In the genomic region with DNA sequence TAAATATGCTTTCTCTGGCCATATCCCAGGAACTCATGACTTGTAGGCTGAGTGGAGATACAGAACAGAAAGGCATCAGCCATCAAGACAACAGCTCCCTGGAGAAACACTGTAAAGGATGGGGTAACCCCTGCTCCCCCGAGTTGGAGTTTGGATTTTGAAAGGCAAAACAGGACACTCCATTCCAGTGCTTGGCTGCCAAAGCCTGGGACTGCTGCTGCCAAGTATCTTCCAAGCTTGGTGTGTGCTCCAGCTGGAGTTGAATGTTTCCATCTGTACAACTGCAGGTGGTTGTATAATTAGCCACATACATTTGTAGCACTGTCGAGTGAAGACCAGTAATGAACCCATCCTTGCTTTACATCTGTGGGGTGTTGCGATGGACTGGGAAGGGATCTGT, we compare ENCODE assay signal across 7 mouse cellular contexts.
DNase-seq lines count a peak whose midpoint lies in the region; ATAC-seq and TF ChIP-seq lines count a peak whose summit lies in the region.

No protein-coding gene starts in this region.

- no peak for TF ChIP-seq CTCF in stomach, postnatal 0 days (IDR thresholded peaks at IDR 0.05; ENCODE audit: low read depth)
- no peak for TF ChIP-seq CTCF in lung, postnatal 0 days (IDR thresholded peaks at IDR 0.05)

- 67% methylated on average over 3 of the region's 3 CpGs for WGBS in stomach, embryonic 14.5 days
- 52% methylated on average over 3 of the region's 3 CpGs for WGBS in stomach, postnatal 0 days
- 53% methylated on average over 3 of the region's 3 CpGs for WGBS in lung, postnatal 0 days

- no peaks in the 10 kb centered on the region for H3K36me3 ChIP-seq in stomach, embryonic 14.5 days (ENCODE audit: control insufficient read depth, insufficient read depth, low read length)
- H3K36me3 ChIP-seq in stomach, postnatal 0 days (ENCODE audit: control insufficient read depth, insufficient read depth, low read length): no peaks in the 10 kb centered on the region
- no peaks in the 10 kb centered on the region for H3K36me3 ChIP-seq in lung, postnatal 0 days (ENCODE audit: insufficient read depth, low read length)

- no peaks in the 10 kb centered on the region for H3K4me1 ChIP-seq in stomach, embryonic 14.5 days (ENCODE audit: control insufficient read depth, insufficient read depth, low read length)
- no peaks in the 10 kb centered on the region for H3K4me1 ChIP-seq in stomach, postnatal 0 days (replicated peaks; ENCODE audit: control insufficient read depth, insufficient read depth)
- no peaks in the 10 kb centered on the region for H3K4me1 ChIP-seq in lung, postnatal 0 days (ENCODE audit: insufficient read depth, low read depth, low read length)

- DNase-seq in stomach, postnatal 0 days (ENCODE audit: low spot score): no peak
- DNase-seq in frontal cortex, adult 2 months (ENCODE audit: extremely low spot score in 1 of 2, low spot score in 1 of 2): peak; percentile 66 to 70
- peak; percentile 41 to 50 for DNase-seq in kidney, postnatal 4 days
- DNase-seq in lung, postnatal 0 days (ENCODE audit: low spot score): peak; percentile 69
- DNase-seq in retina, embryonic 14.5 days (ENCODE audit: low spot score): no peak

- no peaks in the 10 kb centered on the region for H3K27me3 ChIP-seq in stomach, embryonic 14.5 days (ENCODE audit: control insufficient read depth, insufficient read depth, low read length)
- H3K27me3 ChIP-seq in stomach, postnatal 0 days (ENCODE audit: control insufficient read depth, insufficient read depth, low read length): no peaks in the 10 kb centered on the region
- no peaks in the 10 kb centered on the region for H3K27me3 ChIP-seq in lung, postnatal 0 days (replicated peaks; ENCODE audit: insufficient read depth, low read length)

- H3K4me2 ChIP-seq in stomach, embryonic 14.5 days (replicated peaks; ENCODE audit: low read depth, low read length): no peak overlapping the region
- no peak overlapping the region for H3K4me2 ChIP-seq in stomach, postnatal 0 days (replicated peaks; ENCODE audit: low read depth)
- H3K4me2 ChIP-seq in lung, postnatal 0 days (replicated peaks; ENCODE audit: low read depth, low read length): no peak overlapping the region

- H3K4me3 ChIP-seq in stomach, embryonic 14.5 days (ENCODE audit: low read depth, low read length): no peak overlapping the region
- no peak overlapping the region for H3K4me3 ChIP-seq in stomach, postnatal 0 days (ENCODE audit: low read depth, low read length)
- H3K4me3 ChIP-seq in lung, postnatal 0 days (ENCODE audit: low read depth, low read length): no peak overlapping the region

- H3K9ac ChIP-seq in stomach, embryonic 14.5 days (replicated peaks; ENCODE audit: low read depth, low read length): no peak overlapping the region
- no peak overlapping the region for H3K9ac ChIP-seq in stomach, postnatal 0 days (ENCODE audit: low read length)
- H3K9ac ChIP-seq in lung, postnatal 0 days (replicated peaks; ENCODE audit: low read depth): no peak overlapping the region

- H3K27ac ChIP-seq in stomach, embryonic 14.5 days (ENCODE audit: low read length): no peak overlapping the region
- H3K27ac ChIP-seq in stomach, postnatal 0 days (replicated peaks): no peak overlapping the region
- H3K27ac ChIP-seq in lung, postnatal 0 days (ENCODE audit: low read length): no peak overlapping the region

- ATAC-seq in stomach, embryonic 14.5 days (ENCODE audit: insufficient number of reproducible peaks, insufficient read depth, low FRiP score, low read depth): peak; percentile 18; the same call in 1 of the 2 replicates
- no peak for ATAC-seq in stomach, postnatal 0 days (ENCODE audit: low FRiP score, low TSS enrichment)
- ATAC-seq in lung, postnatal 0 days: peak; percentile 82
- ATAC-seq in megakaryocyte progenitor cell, adult 5-6 weeks (replicated peaks; ENCODE audit: poor library complexity): no peak

- H3K9me3 ChIP-seq in stomach, embryonic 14.5 days (ENCODE audit: control insufficient read depth, low read depth, low read length): no peaks in the 10 kb centered on the region
- no peaks in the 10 kb centered on the region for H3K9me3 ChIP-seq in stomach, postnatal 0 days (ENCODE audit: control insufficient read depth, low read length)
- no peaks in the 10 kb centered on the region for H3K9me3 ChIP-seq in lung, postnatal 0 days (ENCODE audit: low read length)

- no peak for TF ChIP-seq EP300 in stomach, postnatal 0 days (optimal IDR thresholded peaks at IDR 0.05)
- no peak; the same call in 1 of the 2 replicates for TF ChIP-seq EP300 in lung, postnatal 0 days (IDR thresholded peaks at IDR 0.05)

Comparison
In these comparisons a context has a peak if more than half of its experiments do, and no peak if none do; other contexts are left out.
1. ATAC-seq: peak in stomach, embryonic 14.5 days (single experiment) and lung, postnatal 0 days (single experiment); none in stomach, postnatal 0 days (single experiment) and megakaryocyte progenitor cell, adult 5-6 weeks (single experiment).
2. DNase-seq: peak in frontal cortex, adult 2 months (2 of 2), kidney, postnatal 4 days (2 of 2) and lung, postnatal 0 days (single experiment); none in stomach, postnatal 0 days (single experiment) and retina, embryonic 14.5 days (single experiment).